Mouse (Mus musculus) G1E (cell line): ENCODE data around the gene Nup107.

ENCODE experiments used
- CTCF ChIP-seq: IDR thresholded peaks from 2 replicates; pipeline ENCODE4 v1.5.1; 2012; ENCODE audit warnings: low read depth, low read length, inconsistent platforms, mixed read lengths
- GATA1 ChIP-seq: IDR thresholded peaks from 2 replicates; pipeline ENCODE4 v1.6.1; 2012; ENCODE audit warnings: borderline replicate concordance, low read length, inconsistent platforms, mixed read lengths
- GATA2 ChIP-seq: IDR thresholded peaks from 2 replicates; pipeline ENCODE4 v1.6.1; 2012; ENCODE audit warnings: low read depth, low read length, inconsistent platforms, borderline replicate concordance
- POLR2AphosphoS5 ChIP-seq: IDR thresholded peaks from 2 replicates; pipeline ENCODE4 v1.6.1; 2012; ENCODE audit warnings: low read depth, low read length, inconsistent platforms; ENCODE audit not compliant: insufficient replicate concordance
- TAL1 ChIP-seq: conservative IDR thresholded peaks from 2 replicates; pipeline ENCODE4 v1.6.1; 2012; ENCODE audit warnings: low read depth, low read length, inconsistent platforms, mixed read lengths

DNA sequence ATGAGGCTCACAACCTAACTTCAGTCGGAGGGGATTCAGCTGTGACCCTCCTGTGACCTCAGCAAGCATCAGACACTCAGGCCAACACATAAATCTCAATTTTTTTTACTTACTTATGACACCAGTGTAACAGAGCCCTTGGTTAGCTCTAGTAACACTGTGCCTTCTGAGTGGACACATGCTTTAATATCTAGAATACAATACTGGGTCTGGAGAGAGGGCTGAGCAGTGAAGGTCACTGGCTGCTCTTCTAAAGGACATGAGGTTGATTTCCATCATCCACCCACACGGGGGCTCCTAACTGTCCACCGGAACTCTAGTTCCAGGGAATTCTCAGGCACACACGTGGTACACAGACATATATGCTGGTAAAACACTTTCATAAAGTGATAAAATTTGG is 13.6 kb downstream of the Nup107 start:
- no peak for TF ChIP-seq CTCF
- no peak for TF ChIP-seq TAL1
- no peak for TF ChIP-seq GATA1
- TF ChIP-seq GATA2 = no peak
- TF ChIP-seq POLR2AphosphoS5 = no peak
